Mouse (Mus musculus) kidney, postnatal 0 days (tissue): ENCODE results near the gene Ctdsp2. TPM values are rescaled to one million over a fixed set of nuclear protein-coding genes. Genes with fewer than 3 reads are reported as not detected.
A peak's percentile ranks its signal among the peaks of the same experiment; 100 is the strongest.

Experiments used
- ATAC-seq: fragments of 200-750 bp; cut with Nextera tagmentation; replicated peaks from 2 replicates; pipeline ENCODE4 v1.8.0; 2017; ENCODE audit warnings: low read depth, moderate number of reproducible peaks, moderate TSS enrichment, moderate library complexity; ENCODE audit not compliant: low FRiP score
- DNase-seq: peaks from one replicate; pipeline ENCODE4 v3.0.0-alpha.2; 2016; ENCODE audit warnings: low spot score
- H3K27ac ChIP-seq: fragments of 300-500 bp; sonication (generic); 2 replicates; pipeline ENCODE4 v1.5.1; 2014; ENCODE audit warnings: mild to moderate bottlenecking
- H3K27me3 ChIP-seq: fragments of 300-500 bp; sonication (generic); 2 replicates; pipeline ENCODE4 v1.6.1; 2014; ENCODE audit warnings: low read length, mixed read lengths; ENCODE audit not compliant: insufficient read depth
- H3K36me3 ChIP-seq: fragments of 300-500 bp; sonication (generic); 2 replicates; pipeline ENCODE4 v1.6.1; 2014; ENCODE audit warnings: low read length, mixed read lengths; ENCODE audit not compliant: insufficient read depth
- H3K4me1 ChIP-seq: fragments of 300-500 bp; sonication (generic); replicated peaks from 2 replicates; pipeline ENCODE4 v1.6.1; 2014; ENCODE audit warnings: antibody characterized with exemption, low read length, mixed read lengths; ENCODE audit not compliant: insufficient read depth
- H3K4me2 ChIP-seq: fragments of 300-500 bp; sonication (generic); 2 replicates; pipeline ENCODE4 v1.6.1; 2014; ENCODE audit warnings: mild to moderate bottlenecking, low read length, moderate library complexity, mixed read lengths
- H3K4me3 ChIP-seq: fragments of 300-500 bp; sonication (generic); replicated peaks from 2 replicates; pipeline ENCODE4 v1.5.1; 2014; ENCODE audit warnings: low read depth, low read length
- H3K9ac ChIP-seq: fragments of 300-500 bp; sonication (generic); 2 replicates; pipeline ENCODE4 v1.6.1; 2014; ENCODE audit warnings: low read depth, low read length
- H3K9me3 ChIP-seq: fragments of 300-500 bp; sonication (generic); replicated peaks from 2 replicates; pipeline ENCODE4 v1.6.1; 2016; ENCODE audit warnings: low read length, inconsistent platforms, mixed read lengths
- CTCF ChIP-seq: IDR thresholded peaks from 2 replicates; pipeline ENCODE4 v1.5.1; 2016; ENCODE audit warnings: antibody characterized with exemption, low read depth, mild to moderate bottlenecking, moderate library complexity
- WGBS: fragments of 180-500 bp; shearing (Covaris S2); extraction: QIAGEN DNeasy Blood & Tissue Kit; methylation state at CpG from one replicate; pipeline ENCODE4 v1.1.7; 2014; 5-methylcytosine and 5-hydroxymethylcytosine counted together
- polyA plus RNA-seq: library from polyadenylated mRNA; unstranded; fragments of >200 nt; fragmentation: Nextera tagmentation; extraction: Ambion mirVana; gene quantifications from 2 replicates; pipeline ENCODE4 v1.2.1, GENCODE M21; 2015

The Ctdsp2 gene
- polyA plus RNA-seq, 1 experiment from 2014 or later = 68.5 TPM

- Histone ChIP-seq H3K36me3 (no peaks in the 10 kb centered on the region), H3K4me2 (0 out of 2 replicates have a peak overlapping the region, but pooled peaks have one; percentile 11), H3K4me1 (peaks cover 26% of the 10 kb centered on the region), H3K27ac (peak overlapping the region; percentile 91), H3K4me3 (no peak overlapping the region), H3K27me3 (no peaks in the 10 kb centered on the region), H3K9ac (no peak overlapping the region), H3K9me3 (no peaks in the 10 kb centered on the region)
- 53% methylated on average over 10 of the region's 10 CpGs for WGBS
- DNase-seq (peak; percentile 49), ATAC-seq (peak; percentile 5; the same call in 1 of the 2 replicates)
- TF ChIP-seq CTCF = no peak
Measured at GRCm38 (mm10) chr10:126961757-126962156, 16.8 kb upstream of the Ctdsp2 start.

- Histone ChIP-seq H3K27ac (peak overlapping the region; percentile 91), H3K36me3 (no peaks in the 10 kb centered on the region), H3K27me3 (no peaks in the 10 kb centered on the region), H3K4me3 (no peak overlapping the region), H3K4me2 (0 out of 2 replicates have a peak overlapping the region, but pooled peaks have one; percentile 11), H3K9ac (no peak overlapping the region), H3K4me1 (peaks cover 21% of the 10 kb centered on the region), H3K9me3 (no peaks in the 10 kb centered on the region)
- peak; percentile 95 for DNase-seq
- 0 out of 2 replicates have a peak, but pooled peaks have one; percentile 7 for TF ChIP-seq CTCF
- 18% methylated on average over 15 of the region's 15 CpGs for WGBS
- ATAC-seq = peak; percentile 81
Measured at GRCm38 (mm10) chr10:126962271-126962965, 16.1 kb upstream of the Ctdsp2 start.

DNA sequence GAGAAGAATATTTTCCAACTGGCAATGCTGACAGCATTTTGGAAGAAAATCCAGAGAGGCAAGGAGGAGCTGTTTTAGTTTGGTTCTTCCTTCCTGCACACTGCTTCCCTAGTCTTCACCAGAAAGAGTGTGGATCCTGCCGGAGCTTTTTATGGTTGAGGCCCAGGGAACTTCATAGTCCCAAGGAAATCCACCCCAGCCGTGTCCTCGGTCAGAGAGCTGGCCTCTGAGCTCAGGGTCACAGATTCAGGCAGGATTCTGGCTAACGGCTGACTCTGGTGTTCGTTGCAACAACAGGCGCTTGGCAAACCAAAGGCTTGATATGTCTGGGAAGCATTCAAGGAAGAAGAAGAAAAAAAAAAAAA lies 15.6 kb upstream of the Ctdsp2 start:
- Histone ChIP-seq H3K9ac (no peak overlapping the region; the same call in 1 of the 2 replicates), H3K4me3 (no peak overlapping the region), H3K4me1 (peaks cover 19% of the 10 kb centered on the region), H3K27ac (peak overlapping the region; percentile 91), H3K4me2 (no peak overlapping the region), H3K36me3 (no peaks in the 10 kb centered on the region), H3K9me3 (no peaks in the 10 kb centered on the region), H3K27me3 (no peaks in the 10 kb centered on the region)
- DNase-seq (peak; percentile 58), ATAC-seq (no peak)
- WGBS = 12% methylated on average over 6 of the region's 6 CpGs
- TF ChIP-seq CTCF = no peak

DNA sequence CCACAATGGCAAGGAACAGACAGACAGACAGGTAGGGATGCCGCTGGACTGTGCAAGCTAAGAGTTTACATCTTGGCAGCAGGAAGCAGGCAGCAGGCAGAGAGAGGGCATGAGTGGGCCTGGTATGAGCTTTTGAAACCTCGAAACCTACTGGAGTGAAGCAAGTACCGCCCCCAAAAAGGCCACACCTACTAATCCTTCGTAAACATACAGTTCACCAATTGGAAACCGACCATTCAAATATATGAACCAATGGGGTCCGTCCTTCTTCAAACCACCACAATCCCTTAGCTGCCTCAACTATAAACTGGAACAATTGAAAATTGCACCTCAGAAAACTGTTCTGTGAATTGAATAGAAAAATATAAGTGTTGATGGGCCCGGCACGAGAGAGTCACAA lies 14.7 kb upstream of the Ctdsp2 start:
- H3K9me3 ChIP-seq = no peaks in the 10 kb centered on the region
- DNase-seq = no peak
- H3K4me3 ChIP-seq = no peak overlapping the region
- no peaks in the 10 kb centered on the region for H3K36me3 ChIP-seq
- no peaks in the 10 kb centered on the region for H3K27me3 ChIP-seq
- H3K4me1 ChIP-seq = peaks cover 19% of the 10 kb centered on the region
- H3K4me2 ChIP-seq = no peak overlapping the region
- H3K27ac ChIP-seq = peak overlapping the region; percentile 91; the same call in 1 of the 2 replicates
- 89% methylated on average over 8 of the region's 8 CpGs for WGBS
- ATAC-seq = no peak
- no peak overlapping the region for H3K9ac ChIP-seq
- TF ChIP-seq CTCF = no peak

DNA sequence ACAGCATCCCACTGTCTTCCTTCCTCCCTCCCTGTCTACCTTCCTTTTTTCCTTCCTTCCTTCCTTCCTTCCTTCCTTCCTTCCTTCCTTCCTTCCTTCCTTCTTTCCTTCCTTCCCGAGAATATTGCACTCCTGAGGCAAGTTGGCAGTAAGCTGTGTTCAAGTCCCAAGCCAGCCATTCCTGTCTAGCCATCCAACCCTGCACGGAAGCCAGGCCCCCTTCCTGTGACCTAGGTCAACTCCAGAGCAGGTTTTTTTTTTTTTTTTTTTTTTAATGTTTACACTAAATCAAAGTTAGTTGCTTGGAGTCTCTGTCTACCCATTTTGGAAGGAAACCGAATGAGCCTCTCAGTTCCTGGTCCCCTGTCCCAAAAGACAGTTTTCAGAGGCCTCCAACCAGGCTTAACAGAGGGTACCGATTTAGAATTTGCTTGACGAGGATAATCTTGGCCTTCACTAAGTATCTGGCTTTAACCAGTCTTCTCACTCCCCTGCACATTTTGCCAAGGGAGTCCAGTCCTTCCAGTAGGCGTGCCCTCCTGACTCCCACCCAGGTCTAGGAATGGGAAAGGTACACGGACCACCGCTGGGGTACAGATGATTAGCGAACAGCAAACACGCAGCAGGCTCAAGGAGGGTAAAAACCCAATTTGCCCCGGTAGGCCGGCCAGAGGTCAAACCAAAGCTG lies 7.0 kb upstream of the Ctdsp2 start:
- no peaks in the 10 kb centered on the region for H3K27me3 ChIP-seq
- no peak for DNase-seq
- H3K36me3 ChIP-seq = no peaks in the 10 kb centered on the region
- peaks cover 20% of the 10 kb centered on the region for H3K4me1 ChIP-seq
- WGBS = 9% methylated on average over 12 of the region's 12 CpGs
- H3K4me2 ChIP-seq = 0 out of 2 replicates have a peak overlapping the region, but pooled peaks have one; percentile 6
- peak overlapping the region; percentile 80 for H3K27ac ChIP-seq
- no peak overlapping the region for H3K9ac ChIP-seq
- peak; percentile 38; the same call in 1 of the 2 replicates for ATAC-seq
- H3K4me3 ChIP-seq = no peak overlapping the region
- H3K9me3 ChIP-seq = no peaks in the 10 kb centered on the region
- no peak for TF ChIP-seq CTCF

DNA sequence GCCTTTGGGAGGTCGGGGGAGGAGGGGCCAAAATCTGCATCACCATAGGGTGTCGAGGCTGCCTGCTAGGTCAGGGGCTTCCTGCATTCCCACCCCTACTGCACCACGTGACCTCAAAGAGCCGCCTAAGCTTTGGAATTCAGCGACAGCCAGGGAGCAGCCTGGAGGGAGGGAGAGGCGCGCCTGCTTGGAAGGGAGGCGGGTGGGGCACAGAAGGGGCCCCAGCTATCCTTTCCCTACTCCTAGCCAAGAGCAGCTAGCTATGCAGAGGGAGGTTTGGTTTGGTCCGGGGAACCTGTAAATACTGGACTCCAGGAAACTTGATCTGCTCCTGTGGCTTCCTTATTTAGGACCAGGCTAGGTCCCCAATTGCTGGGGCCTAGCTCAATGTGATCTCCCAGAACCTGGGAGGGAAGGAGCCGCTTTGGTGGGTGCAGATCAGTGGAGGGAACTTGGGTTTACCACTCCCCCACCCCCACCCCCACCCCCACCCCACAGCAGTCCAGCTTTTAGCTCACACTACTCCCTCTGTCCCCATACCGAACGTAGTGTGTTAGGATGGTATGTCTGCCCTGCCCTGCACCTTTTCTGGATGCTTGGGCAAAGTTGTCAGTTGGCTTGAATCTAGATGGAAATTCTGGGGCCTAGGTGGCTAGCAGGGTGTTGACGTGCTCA lies 6.3 kb upstream of the Ctdsp2 start:
- Histone ChIP-seq H3K27me3 (no peaks in the 10 kb centered on the region), H3K27ac (peak overlapping the region; percentile 80), H3K36me3 (no peaks in the 10 kb centered on the region), H3K9me3 (no peaks in the 10 kb centered on the region), H3K4me3 (no peak overlapping the region), H3K4me1 (peaks cover 20% of the 10 kb centered on the region), H3K9ac (peak overlapping the region; percentile 8; the same call in 1 of the 2 replicates), H3K4me2 (peak overlapping the region; percentile 6; the same call in 1 of the 2 replicates)
- peak; percentile 23; the same call in 1 of the 2 replicates for TF ChIP-seq CTCF
- ATAC-seq (peak; percentile 87), DNase-seq (peak; percentile 96)
- WGBS = 10% methylated on average over 13 of the region's 13 CpGs
